Mouse (Mus musculus): ENCODE results near the gene Kif5c.

DNA sequence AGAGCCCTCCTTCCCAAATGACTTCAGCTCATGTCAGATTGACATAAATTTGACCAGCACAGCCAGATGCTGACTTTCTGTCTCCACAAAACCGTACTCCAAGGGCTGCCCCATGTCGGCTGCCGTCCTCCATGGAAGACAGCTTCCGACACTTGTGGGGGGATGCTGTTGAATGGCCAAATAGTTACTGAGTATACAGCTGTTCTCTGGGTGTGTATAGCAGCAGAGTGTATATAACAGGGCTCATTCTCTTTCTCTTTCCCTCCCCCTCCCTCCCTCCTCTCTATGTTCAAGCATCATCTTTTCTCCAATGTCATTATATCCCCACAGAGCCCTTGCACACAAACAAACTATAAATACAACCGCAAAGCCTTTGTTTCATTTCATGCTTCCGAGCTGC, 124.7 kb downstream of the Kif5c start:
- no peak for TF ChIP-seq CTCF (IDR thresholded peaks at IDR 0.05; ENCODE audit: borderline replicate concordance, insufficient read depth, low read length)
- no peak for TF ChIP-seq POLR2A (IDR thresholded peaks at IDR 0.05; ENCODE audit: low read depth, low read length)
